Mouse (Mus musculus) stomach, postnatal 0 days (tissue): Measurements from ENCODE around the gene Slc7a10.

ENCODE experiments used
- CTCF ChIP-seq: IDR thresholded peaks from 2 replicates; pipeline ENCODE4 v1.5.1; 2016; ENCODE audit warnings: antibody characterized with exemption, low read depth, mild to moderate bottlenecking, moderate library complexity
- EP300 ChIP-seq: optimal IDR thresholded peaks from 2 replicates; pipeline ENCODE3; 2016; ENCODE audit warnings: antibody characterized with exemption

GRCm38 (mm10) chr7:35185889-35186569 lies at the start of gene Slc7a10:
- peak; percentile 3; the same call in 1 of the 2 replicates for TF ChIP-seq CTCF
- no peak for TF ChIP-seq EP300
